Mouse (Mus musculus) heart, embryonic 15.5 days (tissue): ENCODE data around the gene Capns2. TPM values are rescaled to one million over a fixed set of nuclear protein-coding genes. Genes with fewer than 3 reads are reported as not detected.

Experiments
- ATAC-seq: fragments of 200-750 bp; cut with Nextera tagmentation; replicated peaks from 2 replicates; pipeline ENCODE4 v1.8.0; 2017; ENCODE audit warnings: low read depth, moderate TSS enrichment; ENCODE audit not compliant: insufficient number of reproducible peaks, insufficient read depth, low FRiP score
- H3K27ac ChIP-seq: fragments of 300-500 bp; sonication (generic); 2 replicates; pipeline ENCODE4 v1.5.1; 2015; ENCODE audit warnings: mild to moderate bottlenecking, inconsistent platforms
- H3K27me3 ChIP-seq: fragments of 300-500 bp; sonication (generic); 2 replicates; pipeline ENCODE4 v1.6.1; 2015; ENCODE audit warnings: inconsistent platforms
- H3K36me3 ChIP-seq: fragments of 300-500 bp; sonication (generic); 2 replicates; pipeline ENCODE4 v1.6.1; 2015; ENCODE audit warnings: mild to moderate bottlenecking, inconsistent platforms
- H3K4me1 ChIP-seq: fragments of 300-500 bp; sonication (generic); replicated peaks from 2 replicates; pipeline ENCODE4 v1.6.1; 2015; ENCODE audit warnings: inconsistent platforms
- H3K4me2 ChIP-seq: fragments of 300-500 bp; sonication (generic); 2 replicates; pipeline ENCODE4 v1.6.1; 2015; ENCODE audit warnings: inconsistent platforms, mild to moderate bottlenecking, moderate library complexity
- H3K4me3 ChIP-seq: fragments of 300-500 bp; sonication (generic); 2 replicates; pipeline ENCODE4 v1.5.1; 2015; ENCODE audit warnings: mild to moderate bottlenecking, inconsistent platforms
- H3K9ac ChIP-seq: fragments of 300-500 bp; sonication (generic); 2 replicates; pipeline ENCODE4 v1.6.1; 2015; ENCODE audit warnings: mild to moderate bottlenecking, inconsistent platforms
- H3K9me3 ChIP-seq: fragments of 300-500 bp; sonication (generic); replicated peaks from 2 replicates; pipeline ENCODE4 v1.6.1; 2016; ENCODE audit warnings: inconsistent platforms
- WGBS: fragments of 180-500 bp; shearing (Covaris S2); methylation state at CpG from one replicate; pipeline ENCODE4 v1.1.7; 2015; ENCODE audit warnings: mixed read lengths; 5-methylcytosine and 5-hydroxymethylcytosine counted together
- polyA plus RNA-seq: library from polyadenylated mRNA; unstranded; fragments of >200 nt; fragmentation: Nextera tagmentation; extraction: Ambion mirVana; gene quantifications from 2 replicates; pipeline ENCODE4 v1.2.1, GENCODE M21; 2015

Gene Capns2
- 0.13 and 0.14 TPM in 2 replicates for polyA plus RNA-seq

DNA sequence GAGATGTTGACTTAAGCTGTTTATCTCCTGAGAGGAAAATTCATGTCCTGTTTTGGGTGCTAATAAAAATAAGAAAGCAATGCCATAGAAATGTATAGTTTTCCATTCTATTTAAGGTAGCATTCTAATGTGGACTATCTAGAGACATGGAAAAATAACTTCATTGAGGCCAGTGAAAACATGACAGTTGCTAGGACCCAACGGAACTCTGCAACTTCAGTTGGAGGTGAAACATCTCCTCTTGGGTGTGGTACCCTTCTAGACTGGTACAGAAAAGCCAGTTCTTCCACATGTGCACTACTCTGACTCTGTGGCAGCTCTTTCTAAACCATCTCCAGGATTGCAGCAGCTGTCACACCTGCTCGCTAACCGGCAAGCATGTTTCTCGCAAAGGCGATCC, at the start of gene Capns2:
TSS of gene Capns2 (plus strand) at position 301 of the 400 bp plus-strand sequence.
- Histone ChIP-seq H3K9me3 (no peaks in the 10 kb centered on the region), H3K9ac (no peak within 1 kb of the TSS), H3K4me2 (no peak within 1 kb of the TSS), H3K27ac (no peak within 1 kb of the TSS), H3K27me3 (no peaks in the 10 kb centered on the region), H3K4me1 (no peaks in the 10 kb centered on the region), H3K4me3 (no peak within 1 kb of the TSS), H3K36me3 (no peaks in the 10 kb centered on the region)
- no peak for ATAC-seq
- 87% methylated on average over 5 of the region's 5 CpGs for WGBS

DNA sequence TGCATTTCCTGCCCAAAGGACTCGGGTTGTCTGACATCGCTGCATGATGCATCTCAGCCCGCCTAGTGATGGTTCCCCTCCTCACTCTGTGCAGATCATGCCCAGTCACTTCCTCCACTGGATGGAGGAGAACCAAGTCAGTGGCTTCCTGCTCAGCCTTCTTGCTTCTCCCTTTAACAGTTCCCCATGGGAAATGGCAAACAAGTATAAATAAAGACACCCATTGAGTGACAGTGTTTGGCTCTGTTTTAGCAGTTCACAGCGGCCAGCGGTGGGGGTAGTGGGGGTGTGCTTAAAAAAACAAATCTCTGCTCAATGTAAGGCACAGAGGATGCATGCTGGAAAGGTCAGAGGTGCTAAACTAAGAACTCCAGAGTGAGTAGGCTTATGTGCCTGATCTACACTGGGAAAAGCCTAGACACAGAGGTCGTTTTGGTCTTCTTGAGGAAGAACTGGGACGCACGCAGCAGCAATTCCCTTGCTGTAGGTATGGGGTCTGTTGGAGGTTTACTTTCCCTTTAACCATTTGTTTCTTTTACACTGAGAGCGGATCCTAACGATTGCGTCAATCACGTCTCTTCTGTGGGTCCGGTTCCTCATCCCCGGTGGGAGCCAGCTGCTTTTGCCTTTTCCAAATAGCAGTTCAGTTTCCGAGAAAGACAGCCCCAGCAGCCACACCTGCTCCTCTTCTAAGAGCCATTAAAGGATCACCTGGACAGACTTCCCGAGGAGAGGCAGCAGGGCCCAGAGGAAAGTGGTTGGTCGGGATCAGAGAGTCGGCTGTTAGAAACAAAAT, 47.8 kb upstream of the Capns2 start:
- no peak for ATAC-seq

DNA sequence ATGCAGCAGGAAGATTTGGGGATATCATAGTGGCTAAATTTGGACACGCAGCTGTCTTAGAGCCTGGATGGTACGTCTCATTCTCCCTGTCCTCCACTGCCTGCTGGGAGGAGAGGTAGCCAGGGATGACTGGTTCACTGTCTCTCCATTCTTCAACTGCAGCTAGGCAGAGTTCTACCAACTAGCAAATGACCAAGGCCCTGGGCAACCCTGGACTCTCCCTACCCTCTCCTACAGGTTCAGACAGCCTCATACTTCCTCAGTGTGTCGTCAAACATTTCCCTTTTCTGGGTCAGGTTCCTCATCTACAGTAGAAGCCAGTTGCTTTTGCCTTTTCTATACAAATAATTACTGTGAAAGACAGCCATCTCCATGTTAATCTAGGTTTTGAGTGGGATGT, 46.5 kb upstream of the Capns2 start:
- no peak overlapping the region for H3K27ac ChIP-seq
- no peak for ATAC-seq
- WGBS, result 77% methylated on average over 3 of the region's 3 CpGs
- peaks cover 14% of the 10 kb centered on the region; the same call in 1 of the 2 replicates for H3K27me3 ChIP-seq
- H3K4me2 ChIP-seq, result peak overlapping the region; percentile 91
- H3K36me3 ChIP-seq, result no peaks in the 10 kb centered on the region
- no peaks in the 10 kb centered on the region for H3K9me3 ChIP-seq
- peaks cover 12% of the 10 kb centered on the region for H3K4me1 ChIP-seq
- H3K4me3 ChIP-seq, result peak overlapping the region; percentile 66
- no peak overlapping the region for H3K9ac ChIP-seq

More for the DNA sequence above, 47.8 kb upstream of the Capns2 start:
- H3K27ac ChIP-seq, result no peak overlapping the region
- H3K36me3 ChIP-seq, result no peaks in the 10 kb centered on the region
- H3K9ac ChIP-seq, result no peak overlapping the region
- WGBS, result 59% methylated on average over 18 of the region's 18 CpGs
- no peak overlapping the region for H3K4me3 ChIP-seq
- H3K4me1 ChIP-seq, result peaks cover 14% of the 10 kb centered on the region
- H3K9me3 ChIP-seq, result no peaks in the 10 kb centered on the region
- H3K4me2 ChIP-seq, result no peak overlapping the region
- peaks cover 14% of the 10 kb centered on the region; the same call in 1 of the 2 replicates for H3K27me3 ChIP-seq

DNA sequence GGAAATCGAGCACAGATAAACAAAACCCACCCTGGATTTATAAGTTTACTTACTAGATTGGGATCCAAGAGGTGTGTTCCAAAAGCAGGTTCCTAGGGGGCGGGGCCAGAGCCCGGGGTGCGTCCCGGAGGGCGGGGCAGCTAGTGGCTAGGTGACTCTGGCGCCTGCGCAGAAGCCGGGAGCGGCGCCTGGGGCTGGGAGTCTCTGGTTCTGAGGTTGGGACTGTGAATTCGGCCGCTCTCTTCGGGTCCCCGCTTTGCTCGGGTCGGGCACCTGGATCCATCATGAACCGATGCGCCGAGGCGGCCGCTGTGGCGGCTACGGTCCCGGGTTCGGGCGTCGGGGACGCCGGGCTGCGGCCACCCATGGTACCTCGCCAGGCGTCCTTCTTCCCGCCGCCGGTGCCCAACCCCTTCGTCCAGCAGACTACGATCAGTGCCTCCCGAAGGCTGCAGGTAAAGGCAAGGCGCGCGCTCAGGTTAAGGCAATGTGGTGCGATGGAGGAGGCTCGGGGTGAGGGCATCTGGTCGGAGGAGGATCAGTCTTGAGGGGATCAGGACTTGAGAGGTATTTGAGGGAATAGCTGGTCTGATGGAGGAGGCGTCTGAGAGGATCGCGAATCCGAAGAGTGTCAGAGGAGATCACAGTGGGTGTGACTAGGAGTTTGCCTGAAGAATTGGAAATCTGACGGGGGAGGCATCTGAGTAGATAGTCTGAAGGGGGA, 45.9 kb upstream of the Capns2 start, which contains the start of gene Lpcat2:
TSS of gene Lpcat2 (plus strand) at position 169 of the 724 bp plus-strand sequence.
- Histone ChIP-seq H3K9me3 (no peaks in the 10 kb centered on the region), H3K4me3 (peak within 1 kb of the TSS; percentile 66), H3K27ac (no peak within 1 kb of the TSS), H3K4me1 (peaks cover 6% of the 10 kb centered on the region; the same call in 1 of the 2 replicates), H3K4me2 (peak within 1 kb of the TSS; percentile 91), H3K27me3 (peaks cover 14% of the 10 kb centered on the region; the same call in 1 of the 2 replicates), H3K36me3 (no peaks in the 10 kb centered on the region), H3K9ac (peak within 1 kb of the TSS; percentile 68)
- peak; percentile 45; the same call in 1 of the 2 replicates for ATAC-seq
- under 1% methylated on average over 50 of the region's 50 CpGs for WGBS

DNA sequence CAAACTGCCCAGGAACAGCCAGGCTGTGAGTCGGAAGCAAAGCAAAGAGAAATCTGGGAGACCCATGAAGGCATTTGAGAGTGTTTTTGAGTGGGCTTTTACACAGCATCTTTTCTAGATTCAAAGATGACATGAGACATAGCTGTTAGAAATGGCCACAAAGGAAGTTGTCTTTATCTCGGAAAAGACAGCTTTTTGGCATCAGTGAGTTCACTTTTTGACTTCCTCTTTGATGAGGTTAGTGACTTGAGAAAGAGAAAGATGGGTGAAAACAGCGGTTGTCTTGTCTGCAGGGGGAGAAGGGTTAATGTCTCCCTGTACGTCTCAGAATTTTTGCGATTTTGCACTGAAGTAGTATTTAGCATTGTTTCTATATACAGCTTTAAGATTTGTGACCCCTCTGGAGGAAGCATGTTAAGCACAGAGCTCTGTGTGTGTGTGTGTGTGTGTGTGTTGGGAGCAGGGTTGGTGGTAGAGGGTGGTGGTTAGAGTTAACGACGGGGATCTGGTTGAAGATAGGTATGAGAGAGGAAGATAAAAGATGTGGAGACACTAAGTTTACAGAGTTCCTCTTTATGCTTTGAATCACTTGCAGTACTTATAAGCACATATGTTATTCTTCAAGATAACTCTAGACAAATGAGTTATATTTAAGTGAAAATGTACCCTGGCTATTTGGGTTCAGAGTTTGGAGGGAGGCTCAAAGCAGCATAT, 44.8 kb upstream of the Capns2 start:
- H3K9ac ChIP-seq, result no peak overlapping the region
- 70% methylated on average over 7 of the region's 7 CpGs for WGBS

DNA sequence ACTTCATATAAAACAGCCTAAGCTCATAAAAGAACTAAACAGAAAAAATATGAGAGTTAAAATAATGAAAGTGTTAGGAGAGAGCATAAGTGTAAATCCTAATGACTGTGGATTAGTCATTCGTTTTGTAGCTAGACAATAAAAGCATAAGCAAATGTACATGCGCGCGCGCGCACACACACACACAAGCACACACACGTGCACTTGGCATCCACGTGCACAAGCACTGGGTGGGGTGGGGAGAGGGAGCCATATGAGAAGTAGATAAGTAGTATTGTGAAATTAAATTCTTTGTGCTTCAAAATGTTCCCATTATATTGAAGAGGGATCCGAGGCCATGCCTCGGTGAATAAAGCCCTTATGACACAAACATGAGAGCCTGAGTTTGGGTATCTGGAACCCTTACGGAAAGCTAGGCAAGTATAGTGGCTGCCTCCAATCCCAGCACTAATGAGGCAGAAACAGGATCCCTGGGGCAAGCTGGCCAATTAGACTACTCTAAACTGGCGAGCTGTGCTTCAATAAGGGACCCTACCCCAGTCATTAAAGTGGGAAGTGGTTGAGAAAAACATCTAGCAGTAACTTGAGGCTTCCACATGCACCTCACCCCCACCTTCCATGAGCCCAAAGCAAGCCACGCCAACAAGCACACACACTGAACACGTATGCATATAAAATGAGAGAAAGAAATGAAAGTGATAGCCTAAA, 42.6 kb upstream of the Capns2 start:
- no peak overlapping the region for H3K9ac ChIP-seq
- H3K36me3 ChIP-seq, result no peaks in the 10 kb centered on the region
- no peak overlapping the region for H3K4me2 ChIP-seq
- WGBS, result 86% methylated on average over 14 of the region's 14 CpGs
- H3K27me3 ChIP-seq, result peaks cover 14% of the 10 kb centered on the region; the same call in 1 of the 2 replicates
- no peaks in the 10 kb centered on the region for H3K9me3 ChIP-seq
- H3K4me1 ChIP-seq, result 0 out of 2 replicates have a peak, but pooled peaks cover 5% of the 10 kb centered on the region
- no peak overlapping the region for H3K27ac ChIP-seq
- ATAC-seq, result no peak
- no peak overlapping the region for H3K4me3 ChIP-seq

More for the DNA sequence above, 44.8 kb upstream of the Capns2 start:
- Histone ChIP-seq H3K4me2 (peak overlapping the region; percentile 91), H3K27me3 (peaks cover 14% of the 10 kb centered on the region; the same call in 1 of the 2 replicates), H3K36me3 (no peaks in the 10 kb centered on the region), H3K9me3 (no peaks in the 10 kb centered on the region), H3K27ac (no peak overlapping the region), H3K4me1 (0 out of 2 replicates have a peak, but pooled peaks cover 5% of the 10 kb centered on the region), H3K4me3 (peak overlapping the region; percentile 66)
- ATAC-seq, result no peak

DNA sequence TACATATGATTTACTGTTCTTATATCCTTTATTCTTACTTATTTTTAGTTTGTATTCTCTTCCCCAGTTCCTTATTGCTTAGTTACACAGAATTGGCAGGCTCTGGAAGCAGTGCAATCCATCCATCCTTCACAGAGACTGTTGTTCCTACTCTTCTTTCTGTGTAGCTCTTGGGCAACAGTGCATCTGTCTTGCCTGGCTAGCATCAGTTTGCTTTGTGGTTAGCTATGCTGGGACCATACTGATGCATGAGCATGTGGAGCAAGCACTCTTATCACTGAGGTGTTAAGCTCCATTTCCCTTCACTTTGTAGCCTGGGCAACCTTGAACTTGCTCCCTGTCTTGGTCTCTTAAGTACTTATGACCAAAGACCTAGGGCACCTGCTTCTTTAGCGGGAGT, 39.2 kb upstream of the Capns2 start:
- H3K36me3 ChIP-seq, result no peaks in the 10 kb centered on the region
- no peak overlapping the region for H3K9ac ChIP-seq

DNA sequence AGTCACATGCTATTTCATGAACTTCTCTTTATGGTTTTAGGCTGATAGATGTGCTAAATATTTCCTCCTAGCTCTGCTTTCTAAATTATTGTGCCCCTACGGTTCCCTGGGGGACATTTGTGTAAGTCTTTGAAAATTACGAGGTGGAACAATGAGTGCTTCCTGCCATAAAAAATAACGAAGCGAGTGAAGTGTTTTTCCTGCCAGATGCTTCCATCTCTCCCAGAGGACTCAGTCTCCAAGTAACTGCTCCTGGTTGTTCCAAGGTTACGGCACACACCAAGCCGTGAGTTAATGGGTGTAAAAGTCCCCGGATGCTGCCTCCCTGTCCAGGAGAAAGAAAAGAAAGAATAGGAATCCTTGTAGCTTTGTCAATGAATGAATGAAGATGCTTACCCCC, 30.9 kb upstream of the Capns2 start:
- Histone ChIP-seq H3K9me3 (no peaks in the 10 kb centered on the region), H3K27ac (no peak overlapping the region), H3K36me3 (no peaks in the 10 kb centered on the region), H3K4me1 (0 out of 2 replicates have a peak, but pooled peaks cover 3% of the 10 kb centered on the region), H3K4me2 (no peak overlapping the region), H3K4me3 (no peak overlapping the region), H3K9ac (no peak overlapping the region), H3K27me3 (no peaks in the 10 kb centered on the region)
- WGBS, result 57% methylated on average over 7 of the region's 7 CpGs
- ATAC-seq, result no peak

More for the DNA sequence above, 39.2 kb upstream of the Capns2 start:
- no peak overlapping the region for H3K4me3 ChIP-seq
- no peak overlapping the region for H3K4me2 ChIP-seq
- H3K27me3 ChIP-seq, result no peaks in the 10 kb centered on the region
- H3K27ac ChIP-seq, result no peak overlapping the region
- H3K4me1 ChIP-seq, result no peaks in the 10 kb centered on the region
- H3K9me3 ChIP-seq, result no peaks in the 10 kb centered on the region
- 72% methylated on average over 1 of the region's 1 CpGs for WGBS
- no peak for ATAC-seq

DNA sequence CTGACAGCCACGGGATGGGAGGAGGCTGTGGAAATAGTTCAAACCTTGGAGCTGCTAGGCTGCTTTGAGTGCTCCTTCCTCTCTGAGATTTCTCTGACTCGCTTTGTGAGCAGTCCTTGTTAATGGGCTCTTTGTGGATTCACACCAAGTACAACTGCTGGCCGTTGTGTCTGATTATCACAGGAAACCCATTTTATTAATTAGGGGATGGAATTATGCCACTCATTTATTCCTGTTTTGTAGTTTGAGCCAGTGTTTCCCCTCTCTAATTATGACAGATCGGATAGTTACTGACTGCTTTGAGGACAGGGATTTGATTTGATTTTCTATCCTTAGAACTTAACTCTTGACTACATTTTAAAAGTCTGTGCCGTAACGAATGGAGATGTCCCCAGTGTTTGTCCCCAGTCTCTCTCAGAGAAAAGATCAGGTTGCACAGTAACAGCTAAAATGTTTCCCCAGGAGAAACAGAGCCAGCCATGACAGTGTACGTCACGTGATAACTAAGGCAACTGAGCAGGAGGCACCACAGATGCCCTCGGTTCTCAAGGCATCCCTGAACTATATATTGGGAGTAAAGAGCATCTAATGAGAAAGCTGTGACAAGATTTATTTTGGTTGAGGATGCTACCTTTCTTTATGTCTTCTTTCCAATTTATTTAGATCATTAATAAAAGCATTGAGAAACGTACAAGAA, 29.0 kb upstream of the Capns2 start:
- Histone ChIP-seq H3K27me3 (no peaks in the 10 kb centered on the region), H3K9ac (no peak overlapping the region), H3K4me3 (no peak overlapping the region), H3K4me1 (0 out of 2 replicates have a peak, but pooled peaks cover 3% of the 10 kb centered on the region), H3K9me3 (no peaks in the 10 kb centered on the region), H3K27ac (no peak overlapping the region), H3K4me2 (no peak overlapping the region), H3K36me3 (no peaks in the 10 kb centered on the region)
- 69% methylated on average over 10 of the region's 10 CpGs for WGBS
- no peak for ATAC-seq

DNA sequence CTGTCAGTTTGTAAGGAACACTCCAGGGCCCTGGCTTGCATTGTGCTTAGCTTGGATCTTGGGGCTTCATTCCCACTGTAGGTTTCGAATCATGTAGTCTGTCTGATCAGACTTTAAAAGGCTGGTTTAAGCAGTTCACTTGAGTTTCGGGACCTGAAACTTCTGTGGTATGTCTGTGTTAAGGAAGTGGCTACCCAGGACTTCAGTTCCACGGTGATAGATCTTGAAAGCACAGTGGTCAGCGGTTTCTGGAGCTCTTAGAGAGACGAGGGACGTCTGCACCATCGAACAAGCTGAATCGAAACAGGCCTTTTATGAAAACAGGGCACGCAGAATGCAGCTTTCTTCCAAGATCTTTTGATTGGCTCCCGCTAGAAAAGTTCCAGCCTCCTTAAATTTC, 25.4 kb upstream of the Capns2 start:
- ATAC-seq, result no peak
- H3K27me3 ChIP-seq, result no peaks in the 10 kb centered on the region
- no peak overlapping the region for H3K27ac ChIP-seq
- no peak overlapping the region for H3K4me2 ChIP-seq
- H3K4me1 ChIP-seq, result no peaks in the 10 kb centered on the region
- H3K9me3 ChIP-seq, result no peaks in the 10 kb centered on the region
- no peak overlapping the region for H3K9ac ChIP-seq
- no peak overlapping the region for H3K4me3 ChIP-seq
- WGBS, result 81% methylated on average over 10 of the region's 10 CpGs
- no peaks in the 10 kb centered on the region for H3K36me3 ChIP-seq
